Mouse (Mus musculus) embryo, embryonic 11.5 days (tissue): ENCODE data around the gene Apoa5.

Experiments used
- DNase-seq: peaks from one replicate; pipeline ENCODE4 v3.0.0-alpha.2; 2012; ENCODE audit warnings: low read depth, low spot score

The Apoa5 gene

DNA sequence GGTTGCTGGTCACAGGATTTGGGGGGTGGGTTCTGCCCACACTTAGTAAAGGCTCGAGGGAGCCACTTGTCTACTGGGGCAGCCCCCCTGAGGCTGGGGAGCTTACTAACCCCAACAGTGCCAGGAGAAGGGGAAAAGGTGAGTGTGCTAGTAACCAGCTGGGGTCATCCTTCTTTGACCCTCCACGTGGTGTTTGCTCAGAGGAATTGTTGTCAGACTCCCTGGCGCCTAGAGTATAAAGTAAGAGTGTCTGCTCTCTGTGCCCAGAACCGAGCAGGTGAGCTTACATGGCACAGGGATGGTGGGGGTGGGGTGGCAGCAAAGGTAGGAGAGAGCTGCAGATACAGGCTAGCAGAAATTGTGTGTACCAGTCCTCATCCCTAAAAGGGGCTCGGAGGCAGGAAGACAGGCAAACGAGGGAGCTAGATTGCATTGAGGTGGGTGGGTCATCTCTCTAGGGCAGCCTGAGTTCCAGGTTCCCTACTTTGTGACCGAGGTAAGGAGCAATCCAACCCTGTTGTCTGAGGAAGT lies at the start of gene Apoa5:
TSS of gene Apoa5 (plus strand) at position 291 of the 531 bp plus-strand sequence.
- DNase-seq, result no peak

DNA sequence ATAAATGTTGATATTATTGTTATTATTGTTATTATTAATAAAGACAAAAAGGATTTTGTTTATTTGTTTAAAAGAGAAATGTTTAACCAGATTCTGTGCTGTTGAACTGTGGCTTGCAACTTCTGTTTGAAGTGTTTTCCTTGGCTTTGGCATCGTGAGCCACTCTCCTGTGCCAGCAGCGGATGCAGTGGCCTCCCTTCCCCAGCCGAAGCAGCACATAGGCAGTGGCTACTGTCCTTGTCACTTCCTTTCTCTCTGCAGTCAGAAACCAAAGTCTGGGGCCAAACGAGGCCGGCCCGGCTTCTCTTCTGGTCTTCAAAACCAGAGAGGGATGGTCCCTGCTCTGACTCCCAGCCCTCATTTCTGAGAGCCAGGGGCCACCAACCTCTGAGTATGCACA lies 45.3 kb upstream of the Apoa5 start:
- DNase-seq, result no peak

DNA sequence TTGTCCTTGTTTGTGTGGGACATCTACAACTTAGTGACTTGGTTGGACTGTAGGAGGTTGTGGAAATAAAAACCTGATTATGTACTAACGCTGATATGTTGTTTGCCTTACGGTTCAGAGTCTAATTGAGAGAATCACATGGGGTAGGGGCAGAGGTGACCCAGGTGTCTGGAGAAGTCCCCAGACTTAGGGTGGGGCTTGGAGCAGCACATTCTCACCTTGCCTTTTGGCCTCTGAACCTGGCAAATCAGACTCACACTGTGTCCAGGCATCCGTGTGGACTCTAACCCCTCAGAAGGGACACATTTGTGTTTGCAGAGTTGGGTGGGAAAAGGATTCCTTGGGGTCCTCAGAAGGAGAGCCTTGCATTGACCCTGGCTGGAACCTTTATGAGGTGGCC lies 44.3 kb upstream of the Apoa5 start:
- no peak for DNase-seq

DNA sequence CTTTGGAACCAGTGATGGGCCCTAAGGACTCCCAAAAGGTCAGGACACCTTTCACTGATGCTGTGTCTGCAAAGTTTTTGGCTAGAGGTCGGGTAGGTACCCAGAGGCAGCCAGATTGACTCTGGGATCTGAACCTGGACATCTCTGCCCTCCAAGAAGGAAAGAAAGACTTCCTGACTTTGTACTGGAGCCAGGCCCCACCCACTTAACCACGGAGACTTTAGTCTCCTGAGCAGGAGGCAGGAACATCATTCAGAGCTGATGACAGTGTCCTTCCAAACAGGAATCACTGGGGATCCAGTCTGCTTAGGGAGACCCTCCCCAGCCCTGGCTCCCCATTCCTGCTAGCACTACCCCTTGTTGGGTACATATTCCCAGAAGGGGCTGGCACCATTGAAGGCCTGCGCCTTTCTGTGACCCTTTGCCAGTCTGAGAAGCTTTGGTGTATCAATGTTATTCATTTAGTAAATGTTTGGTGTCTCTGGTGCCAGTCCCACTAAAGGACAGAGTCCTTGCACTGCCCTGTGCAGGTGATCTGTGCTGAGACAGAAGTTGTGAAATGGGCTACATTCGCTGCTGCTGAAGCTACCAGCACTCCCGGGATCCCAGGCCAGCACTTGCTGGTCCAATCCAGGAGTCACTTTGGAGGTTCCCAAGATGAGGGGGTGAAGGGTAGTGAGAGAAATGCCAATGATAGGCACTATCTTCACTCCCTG lies 43.3 kb upstream of the Apoa5 start:
- no peak for DNase-seq

DNA sequence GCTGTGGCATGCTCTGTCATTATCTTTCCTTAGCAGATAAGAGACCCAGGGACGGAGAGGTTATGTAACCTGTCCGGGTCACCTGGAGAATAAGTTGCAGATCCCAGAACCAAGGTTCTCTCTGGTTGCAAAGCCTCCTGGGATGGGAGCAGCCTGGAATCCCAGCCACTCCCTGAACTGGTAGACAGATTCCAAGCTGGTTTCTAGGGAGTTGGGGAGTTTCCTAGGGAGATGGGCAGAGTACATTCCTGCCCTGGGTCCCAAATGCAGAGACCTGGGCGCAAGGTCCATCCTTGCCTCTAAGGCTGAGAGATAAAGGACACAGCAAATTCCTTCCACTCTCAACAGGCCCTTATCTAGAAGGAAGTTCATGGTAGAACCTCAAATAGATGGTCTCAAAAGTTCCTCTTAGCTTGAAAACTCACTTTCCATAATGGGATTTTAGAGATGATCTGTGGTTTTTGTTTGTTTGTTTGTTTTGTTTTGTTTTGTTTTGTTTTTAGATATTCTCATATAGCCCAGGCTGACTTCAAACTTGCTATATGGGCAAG lies 41.3 kb upstream of the Apoa5 start:
- no peak for DNase-seq

DNA sequence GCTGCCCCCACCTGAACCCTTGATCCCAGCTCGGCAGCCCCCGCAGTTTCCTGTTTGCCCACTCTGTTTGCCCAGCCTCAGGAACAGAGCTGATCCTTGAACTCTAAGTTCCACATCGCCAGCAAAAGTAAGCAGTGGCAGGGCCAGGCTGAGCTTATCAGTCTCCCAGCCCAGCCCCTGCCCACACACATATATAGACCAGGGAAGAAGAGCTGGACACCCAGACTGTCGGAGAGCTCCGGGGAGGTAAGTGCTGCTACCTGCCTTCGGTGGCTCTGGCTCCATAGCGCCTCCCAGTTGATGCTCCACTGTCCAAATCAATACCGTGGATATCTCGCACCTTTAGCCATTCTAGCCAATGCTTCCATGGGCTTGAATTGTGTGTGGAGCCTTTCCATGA lies 39.9 kb upstream of the Apoa5 start, which contains the start of gene Apoa1:
TSS of gene Apoa1 (plus strand) at position 90 of the 400 bp plus-strand sequence.
- DNase-seq, result no peak

DNA sequence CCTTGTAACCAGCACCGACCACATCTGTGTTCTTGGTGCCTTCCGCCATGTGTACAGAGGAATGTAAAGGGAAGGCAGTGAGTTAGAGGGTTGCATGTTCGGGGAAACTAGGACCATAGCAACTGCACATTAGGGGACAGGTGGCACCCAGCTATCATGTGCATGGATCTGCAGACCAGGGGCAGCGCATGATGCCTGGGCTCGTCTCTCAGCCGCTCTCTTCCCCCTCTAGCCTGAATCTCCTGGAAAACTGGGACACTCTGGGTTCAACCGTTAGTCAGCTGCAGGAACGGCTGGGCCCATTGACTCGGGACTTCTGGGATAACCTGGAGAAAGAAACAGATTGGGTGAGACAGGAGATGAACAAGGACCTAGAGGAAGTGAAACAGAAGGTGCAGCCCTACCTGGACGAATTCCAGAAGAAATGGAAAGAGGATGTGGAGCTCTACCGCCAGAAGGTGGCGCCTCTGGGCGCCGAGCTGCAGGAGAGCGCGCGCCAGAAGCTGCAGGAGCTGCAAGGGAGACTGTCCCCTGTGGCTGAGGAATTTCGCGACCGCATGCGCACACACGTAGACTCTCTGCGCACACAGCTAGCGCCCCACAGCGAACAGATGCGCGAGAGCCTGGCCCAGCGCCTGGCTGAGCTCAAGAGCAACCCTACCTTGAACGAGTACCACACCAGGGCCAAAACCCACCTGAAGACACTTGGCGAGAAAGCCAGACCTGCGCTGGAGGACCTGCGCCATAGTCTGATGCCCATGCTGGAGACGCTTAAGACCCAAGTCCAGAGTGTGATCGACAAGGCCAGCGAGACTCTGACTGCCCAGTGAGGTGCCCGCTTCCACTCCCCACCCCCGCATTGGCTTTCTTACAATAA lies 38.6 kb upstream of the Apoa5 start:
- peak; percentile 78 for DNase-seq

DNA sequence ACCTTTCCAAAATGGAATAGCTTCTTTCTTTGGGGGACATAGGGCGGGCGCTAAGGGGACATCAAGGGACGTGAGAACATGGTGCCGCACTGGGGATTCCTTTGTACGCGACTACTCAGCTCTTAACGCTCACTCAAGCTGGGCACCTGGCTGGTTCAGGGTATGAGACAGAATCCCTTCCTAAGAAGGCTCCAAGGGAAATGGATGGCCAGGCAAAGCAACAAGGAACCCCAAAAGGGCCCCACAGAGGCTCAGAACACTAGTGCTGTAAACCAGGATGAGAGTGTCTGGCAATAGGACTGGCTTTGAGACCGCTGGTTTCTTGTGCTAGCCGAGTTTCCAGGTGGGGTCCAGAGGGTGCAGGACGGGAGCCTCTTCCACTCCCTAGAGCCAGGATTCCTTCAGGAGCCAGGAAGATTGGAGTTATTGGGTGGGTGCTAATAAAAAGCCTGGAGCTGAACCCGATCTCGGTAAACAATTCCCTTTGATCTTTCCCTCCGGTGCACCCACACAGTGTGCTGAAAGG lies 37.9 kb upstream of the Apoa5 start:
- DNase-seq, result no peak

DNA sequence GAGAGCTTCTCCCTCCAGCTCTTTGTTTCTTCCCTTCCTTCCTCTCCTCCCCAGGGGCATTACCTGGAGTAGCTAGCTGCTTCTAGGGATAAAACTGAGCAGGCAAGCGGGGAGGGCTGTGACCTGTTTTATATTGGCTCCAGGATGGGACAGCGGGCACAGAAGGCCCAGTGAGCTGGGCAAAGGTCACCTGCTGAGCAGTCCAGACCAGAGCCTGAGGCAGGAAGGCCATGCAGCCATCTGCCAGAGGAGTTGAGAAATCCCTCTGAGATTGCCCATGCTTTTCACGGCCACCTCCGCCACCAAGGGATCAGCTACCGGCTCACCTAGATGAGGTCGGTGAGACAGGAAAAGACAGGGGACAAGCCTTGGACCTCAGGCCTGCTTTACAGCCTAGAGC lies 33.2 kb upstream of the Apoa5 start:
- no peak for DNase-seq

DNA sequence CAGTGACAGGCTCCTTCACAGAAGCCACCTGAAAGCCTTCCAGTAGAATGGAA lies 33.0 kb upstream of the Apoa5 start, which contains the start of gene Apoc3:
TSS of gene Apoc3 (minus strand) at position 41 of the 53 bp plus-strand sequence.
- no peak for DNase-seq

DNA sequence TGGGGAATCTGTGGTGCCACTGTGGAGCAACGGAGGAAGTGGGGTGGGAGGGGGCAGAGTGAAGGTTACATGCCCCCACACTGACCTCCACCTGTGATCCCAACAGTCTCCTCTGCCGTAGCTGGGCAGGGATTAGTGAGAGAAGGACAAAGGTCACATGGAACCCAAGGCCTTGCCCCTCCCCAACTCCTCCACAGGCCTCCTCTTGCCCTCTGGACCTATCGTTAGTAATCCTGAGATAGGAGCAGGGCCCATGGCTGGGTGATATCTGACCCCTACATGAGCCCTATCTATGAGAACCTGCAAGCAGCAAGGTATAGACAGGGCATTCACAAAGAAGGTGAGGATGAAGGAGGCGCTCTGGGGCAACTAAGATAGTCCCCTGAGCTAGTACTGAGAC lies 32.8 kb upstream of the Apoa5 start:
- no peak for DNase-seq

DNA sequence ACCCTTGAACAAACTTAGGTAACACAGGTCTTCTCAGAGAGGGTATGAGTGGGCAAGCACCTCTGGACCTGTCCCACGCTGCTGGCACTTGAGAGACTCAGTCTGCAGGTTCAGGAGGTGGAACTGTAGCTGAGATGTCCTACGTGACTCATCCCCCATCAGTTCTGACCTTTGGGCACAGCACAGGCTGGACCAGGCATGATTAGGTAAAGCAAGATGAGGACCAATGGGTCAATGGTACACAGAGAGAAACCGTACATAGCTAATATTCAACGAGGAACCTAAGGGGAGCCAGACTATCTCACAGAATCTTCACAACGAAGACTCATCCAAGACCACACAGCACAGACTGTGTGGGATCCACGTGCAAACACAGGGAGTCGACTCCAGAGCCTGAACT lies 29.6 kb upstream of the Apoa5 start:
- DNase-seq, result no peak

DNA sequence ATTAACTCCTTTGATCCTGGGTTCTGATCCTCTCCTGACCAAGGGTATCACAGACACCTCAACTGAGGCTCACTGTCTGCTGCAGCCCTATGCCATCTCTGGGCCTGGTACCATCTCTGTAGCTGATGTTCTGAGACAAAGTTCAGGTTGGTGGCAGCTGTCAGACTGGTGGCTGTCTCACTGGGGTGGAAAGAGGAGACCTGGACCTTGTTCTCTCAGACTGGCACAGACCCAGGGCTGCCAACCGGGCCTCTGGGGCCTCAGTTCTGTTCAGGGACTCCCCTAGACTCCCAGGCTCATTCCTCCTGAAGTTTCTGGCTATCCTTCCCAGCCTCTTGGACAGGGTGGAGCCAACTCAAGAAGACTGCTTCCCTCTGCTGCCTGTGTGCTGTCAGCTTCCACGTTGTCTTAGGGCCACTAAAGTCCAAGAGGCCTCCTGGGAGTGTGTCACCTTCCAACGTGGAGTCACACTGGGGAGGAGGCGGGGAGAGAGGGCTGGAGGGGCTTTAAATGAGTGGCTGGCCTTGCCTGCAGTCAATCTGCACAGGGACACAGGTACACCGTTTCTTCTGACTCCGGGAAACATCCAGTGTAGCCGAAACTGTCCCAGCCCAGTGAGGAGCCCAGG lies 27.8 kb upstream of the Apoa5 start, which contains the start of gene Apoa4:
TSS of gene Apoa4 (plus strand) at position 171 of the 628 bp plus-strand sequence.
- DNase-seq, result no peak

DNA sequence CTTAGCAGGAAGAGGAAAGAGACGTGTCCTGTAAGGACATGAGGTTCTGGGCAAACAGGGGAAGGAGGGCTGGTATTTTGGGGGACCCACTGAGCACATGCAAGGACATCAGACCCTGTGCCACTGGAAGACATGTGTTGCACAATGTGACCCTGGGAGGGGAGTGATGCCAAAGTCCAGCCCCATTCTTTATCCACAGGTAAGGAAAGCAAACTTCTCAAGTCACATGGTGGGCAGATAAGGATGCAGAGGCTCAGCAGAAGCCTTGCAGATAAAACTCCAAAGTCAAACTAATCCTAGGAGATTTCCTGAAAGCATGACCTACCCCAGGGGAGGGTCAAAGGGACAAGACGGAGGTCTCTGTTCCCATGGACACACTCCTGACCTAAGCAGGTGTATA lies 26.6 kb upstream of the Apoa5 start:
- no peak for DNase-seq

DNA sequence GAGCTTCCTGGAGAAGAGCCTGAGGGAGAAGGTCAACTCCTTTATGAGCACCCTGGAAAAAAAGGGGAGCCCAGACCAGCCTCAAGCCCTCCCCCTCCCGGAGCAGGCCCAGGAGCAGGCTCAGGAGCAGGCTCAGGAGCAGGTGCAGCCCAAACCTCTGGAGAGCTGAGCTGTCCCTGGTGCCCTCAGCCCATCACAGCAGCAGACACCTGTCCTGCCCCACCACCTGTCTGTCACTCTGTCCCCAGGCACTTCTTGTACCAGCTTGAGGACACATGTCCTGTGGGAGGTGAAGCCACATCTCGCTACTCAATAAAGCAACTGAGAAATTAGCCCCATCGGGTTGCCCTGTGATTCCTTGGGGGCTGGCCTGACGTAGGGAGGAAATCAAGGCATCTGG lies 25.3 kb upstream of the Apoa5 start:
- no peak for DNase-seq

DNA sequence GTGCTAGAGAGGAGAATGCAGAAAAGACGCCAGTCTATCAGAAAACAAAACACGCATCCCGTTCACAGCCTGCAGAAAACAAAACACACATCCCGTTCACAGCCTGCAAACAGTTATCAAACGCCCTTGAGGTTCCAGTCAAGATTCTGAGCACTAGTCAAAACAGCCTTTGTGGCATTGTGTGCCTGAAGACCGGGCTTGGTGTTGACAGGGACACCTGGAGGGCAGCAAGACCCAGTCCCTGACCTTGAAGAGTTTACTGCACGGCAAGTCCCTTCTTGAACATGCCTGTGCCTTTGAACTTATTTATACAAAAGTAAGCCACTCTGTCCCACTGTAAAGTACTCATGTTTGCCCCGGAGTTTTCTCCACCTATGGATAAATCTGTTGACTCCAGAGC lies 24.8 kb upstream of the Apoa5 start:
- DNase-seq, result no peak

DNA sequence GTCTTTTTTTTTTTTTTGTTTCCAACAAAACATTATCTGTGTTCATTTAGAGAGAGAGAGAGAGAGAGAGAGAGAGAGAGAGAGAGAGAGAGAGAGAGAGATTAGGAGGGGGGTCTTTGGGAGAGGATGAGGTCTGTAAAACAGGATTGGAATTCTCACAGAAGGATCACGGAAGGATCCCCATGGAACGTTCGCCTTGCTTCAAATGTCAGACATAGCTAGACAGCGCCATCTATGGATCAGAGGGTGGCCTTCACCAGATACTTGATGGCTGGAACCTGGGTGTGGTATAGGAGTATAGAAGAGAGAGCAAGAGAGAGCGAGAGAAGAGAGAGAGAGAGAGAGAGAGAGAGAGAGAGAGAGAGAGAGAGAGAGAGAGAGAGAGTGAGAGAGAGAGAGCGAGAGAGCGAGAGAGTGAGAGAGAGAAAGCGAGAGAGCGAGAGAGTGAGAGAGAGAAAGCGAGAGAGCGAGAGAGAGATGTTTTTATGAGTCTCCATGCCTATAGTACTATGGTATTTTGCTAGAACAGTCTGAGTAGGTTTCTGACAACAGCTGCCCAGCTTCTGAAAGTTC lies 21.6 kb upstream of the Apoa5 start:
- DNase-seq, result peak; percentile 79

DNA sequence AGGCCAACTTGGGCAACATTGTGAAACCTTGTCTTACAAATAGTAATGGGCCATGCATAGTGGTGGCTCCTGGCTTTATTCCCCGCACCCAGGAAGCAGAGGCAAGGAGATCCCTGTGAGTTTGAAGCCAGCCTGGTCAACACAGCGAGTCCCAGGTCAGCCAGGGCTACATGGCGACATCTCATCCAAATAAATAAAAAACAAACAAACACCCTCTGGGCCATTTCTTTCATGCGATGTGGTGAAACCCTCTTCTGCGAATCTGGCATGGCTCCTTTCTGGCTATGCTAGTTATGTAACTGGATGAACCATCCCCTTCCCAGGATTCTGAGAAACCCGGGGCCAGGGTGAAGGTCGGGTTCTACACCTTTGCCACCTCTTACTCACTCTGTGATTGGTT lies 12.3 kb upstream of the Apoa5 start:
- no peak for DNase-seq

DNA sequence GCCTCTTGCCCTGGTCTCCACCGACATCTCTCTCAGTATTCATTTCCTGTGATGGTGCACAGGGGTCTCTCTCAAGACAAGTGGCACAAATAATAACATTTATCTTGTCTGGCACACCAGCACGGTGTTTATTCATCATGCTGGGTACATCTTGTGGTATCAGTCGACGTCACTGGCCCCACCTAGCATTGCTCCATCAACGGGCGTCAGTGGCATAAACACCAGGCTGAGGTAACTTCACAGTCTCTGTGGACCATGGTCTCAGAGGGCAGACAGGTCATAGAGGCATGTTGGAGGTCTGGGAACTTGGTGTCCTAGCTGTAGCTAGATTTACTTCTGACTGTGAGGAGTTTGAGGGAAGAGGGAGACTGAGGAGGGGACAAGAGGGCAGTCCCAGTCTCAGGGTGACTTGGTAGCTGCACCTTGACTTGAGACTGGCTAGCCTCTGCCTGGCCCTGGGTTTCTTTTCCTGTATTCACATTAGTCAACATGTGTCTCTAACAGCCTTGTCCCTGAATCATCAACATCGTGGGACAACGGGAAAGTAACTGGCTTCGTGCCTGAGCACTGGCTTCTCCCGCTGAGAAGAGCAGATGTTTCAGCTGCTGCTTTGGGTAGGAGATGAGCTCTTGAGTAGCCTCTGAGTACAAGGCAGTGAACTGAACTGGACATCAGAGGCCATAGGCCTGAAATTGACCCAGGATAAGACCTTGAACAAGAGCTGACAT lies 11.6 kb upstream of the Apoa5 start:
- DNase-seq, result no peak

DNA sequence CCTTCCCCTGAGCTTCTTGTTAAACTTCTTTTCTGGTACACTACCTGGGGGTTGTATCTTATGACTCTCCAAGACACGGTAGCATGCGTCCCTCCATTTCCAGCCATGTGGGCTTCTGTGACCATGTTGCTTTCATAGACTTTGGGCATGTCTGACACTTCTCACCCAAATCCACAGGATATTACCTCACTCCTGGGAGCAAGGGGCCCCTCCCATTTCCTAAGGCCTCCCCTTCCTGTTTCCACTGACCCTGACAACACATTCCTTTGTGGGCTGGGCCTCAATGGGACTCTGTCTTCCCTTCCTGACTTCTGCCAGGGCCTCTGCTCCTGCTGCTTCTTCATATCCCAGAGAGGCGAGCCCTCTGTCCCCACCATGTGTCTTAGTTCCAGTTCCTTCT lies 10.9 kb upstream of the Apoa5 start:
- no peak for DNase-seq

DNA sequence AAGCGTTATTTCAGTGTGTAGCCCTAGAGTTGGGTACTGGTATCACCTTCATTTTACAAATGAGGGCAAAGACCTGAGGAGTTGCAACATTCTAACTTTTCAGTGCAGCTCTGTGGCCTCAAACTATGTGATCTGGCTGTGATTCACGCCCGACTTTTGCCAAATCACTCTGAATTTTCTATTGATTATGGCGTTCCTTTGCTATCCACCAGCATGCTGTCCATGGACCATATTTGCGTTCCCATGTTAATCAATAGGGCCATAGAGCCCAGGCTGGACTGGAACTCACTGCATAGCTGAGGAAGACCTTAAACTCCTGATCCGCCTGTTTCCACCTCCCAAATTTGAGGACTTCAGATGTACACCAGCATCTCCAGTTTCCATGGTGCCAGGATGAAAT lies 9.3 kb upstream of the Apoa5 start:
- DNase-seq, result no peak
